Mouse (Mus musculus): ENCODE results near the gene Def8. TPM values are rescaled to one million over a fixed set of nuclear protein-coding genes. Genes with fewer than 3 reads are reported as not detected.
A peak's percentile ranks its signal among the peaks of the same experiment; 100 is the strongest.
"Not testable (repeated sequence)": the region's sequence is repeated elsewhere in the genome, so short reads cannot be mapped to it uniquely, and the experiment has no call there.

Def8 gene
- polyA plus RNA-seq, 1 experiment, result 3.7 TPM

GRCm38 (mm10) chr8:123414255-123414654, 9.1 kb upstream of the Def8 start:
- Histone ChIP-seq H3K27me3 (ENCODE audit: control insufficient read depth, insufficient read depth, low read length) (no peaks in the 10 kb centered on the region), H3K4me1 (ENCODE audit: control insufficient read depth, insufficient read depth, low read length) (peaks cover 14% of the 10 kb centered on the region), H3K27ac (ENCODE audit: control insufficient read depth, insufficient read depth, low read depth, low read length) (no peak overlapping the region), H3K4me3 (ENCODE audit: control insufficient read depth, low read depth, low read length) (no peak overlapping the region), H3K36me3 (ENCODE audit: control insufficient read depth, insufficient read depth, low read length) (no peaks in the 10 kb centered on the region)
- no peak for TF ChIP-seq CTCF (IDR thresholded peaks at IDR 0.05; ENCODE audit: control insufficient read depth, insufficient read depth, insufficient replicate concordance, low read depth, low read length)
- TF ChIP-seq POLR2A (IDR thresholded peaks at IDR 0.05; ENCODE audit: control insufficient read depth, low read depth, low read length), result no peak

- H3K4me1 ChIP-seq (ENCODE audit: control insufficient read depth, insufficient read depth, low read length), result peaks cover 14% of the 10 kb centered on the region
- H3K27ac ChIP-seq (ENCODE audit: control insufficient read depth, insufficient read depth, low read depth, low read length); H3K36me3 ChIP-seq (ENCODE audit: control insufficient read depth, insufficient read depth, low read length); H3K27me3 ChIP-seq (ENCODE audit: control insufficient read depth, insufficient read depth, low read length); H3K4me3 ChIP-seq (ENCODE audit: control insufficient read depth, low read depth, low read length): not testable (repeated sequence)
These were observed 8.2 kb upstream of the Def8 start for GRCm38 (mm10) chr8:123414997-123415696.

GRCm38 (mm10) chr8:123415967-123416943, 7.1 kb upstream of the Def8 start:
- Histone ChIP-seq H3K27ac (ENCODE audit: control insufficient read depth, insufficient read depth, low read depth, low read length) (peak overlapping the region; percentile 76), H3K27me3 (ENCODE audit: control insufficient read depth, insufficient read depth, low read length) (no peaks in the 10 kb centered on the region), H3K4me3 (ENCODE audit: control insufficient read depth, low read depth, low read length) (no peak overlapping the region), H3K36me3 (ENCODE audit: control insufficient read depth, insufficient read depth, low read length) (no peaks in the 10 kb centered on the region), H3K4me1 (ENCODE audit: control insufficient read depth, insufficient read depth, low read length) (peaks cover 14% of the 10 kb centered on the region)
- TF ChIP-seq CTCF (IDR thresholded peaks at IDR 0.05; ENCODE audit: control insufficient read depth, insufficient read depth, insufficient replicate concordance, low read depth, low read length), result no peak
- no peak for TF ChIP-seq POLR2A (IDR thresholded peaks at IDR 0.05; ENCODE audit: control insufficient read depth, low read depth, low read length)

GRCm38 (mm10) chr8:123416944-123417555, 6.3 kb upstream of the Def8 start:
- Histone ChIP-seq H3K4me1 (ENCODE audit: control insufficient read depth, insufficient read depth, low read length) (peaks cover 6% of the 10 kb centered on the region), H3K4me3 (ENCODE audit: control insufficient read depth, low read depth, low read length) (no peak overlapping the region)

GRCm38 (mm10) chr8:123419711-123420110, 3.6 kb upstream of the Def8 start:
- TF ChIP-seq CTCF (IDR thresholded peaks at IDR 0.05; ENCODE audit: control insufficient read depth, insufficient read depth, insufficient replicate concordance, low read depth, low read length), result no peak
- Histone ChIP-seq H3K4me3 (ENCODE audit: control insufficient read depth, low read depth, low read length) (no peak overlapping the region), H3K27ac (ENCODE audit: control insufficient read depth, insufficient read depth, low read depth, low read length) (no peak overlapping the region), H3K27me3 (ENCODE audit: control insufficient read depth, insufficient read depth, low read length) (no peaks in the 10 kb centered on the region), H3K4me1 (ENCODE audit: control insufficient read depth, insufficient read depth, low read length) (no peaks in the 10 kb centered on the region), H3K36me3 (ENCODE audit: control insufficient read depth, insufficient read depth, low read length) (no peaks in the 10 kb centered on the region)

More at GRCm38 (mm10) chr8:123416944-123417555, 6.3 kb upstream of the Def8 start:
- no peak for TF ChIP-seq POLR2A (IDR thresholded peaks at IDR 0.05; ENCODE audit: control insufficient read depth, low read depth, low read length)
- TF ChIP-seq CTCF (IDR thresholded peaks at IDR 0.05; ENCODE audit: control insufficient read depth, insufficient read depth, insufficient replicate concordance, low read depth, low read length), result no peak
- no peaks in the 10 kb centered on the region for H3K27me3 ChIP-seq (ENCODE audit: control insufficient read depth, insufficient read depth, low read length)
- no peaks in the 10 kb centered on the region for H3K36me3 ChIP-seq (ENCODE audit: control insufficient read depth, insufficient read depth, low read length)
- peak overlapping the region; percentile 76 for H3K27ac ChIP-seq (ENCODE audit: control insufficient read depth, insufficient read depth, low read depth, low read length)

- Histone ChIP-seq H3K36me3 (ENCODE audit: control insufficient read depth, insufficient read depth, low read length) (no peaks in the 10 kb centered on the region), H3K27me3 (ENCODE audit: control insufficient read depth, insufficient read depth, low read length) (no peaks in the 10 kb centered on the region), H3K4me1 (ENCODE audit: control insufficient read depth, insufficient read depth, low read length) (no peaks in the 10 kb centered on the region), H3K27ac (ENCODE audit: control insufficient read depth, insufficient read depth, low read depth, low read length) (no peak overlapping the region), H3K4me3 (ENCODE audit: control insufficient read depth, low read depth, low read length) (no peak overlapping the region)
- no peak for TF ChIP-seq POLR2A (IDR thresholded peaks at IDR 0.05; ENCODE audit: control insufficient read depth, low read depth, low read length)
- no peak for TF ChIP-seq CTCF (IDR thresholded peaks at IDR 0.05; ENCODE audit: control insufficient read depth, insufficient read depth, insufficient replicate concordance, low read depth, low read length)
These were observed 2.6 kb upstream of the Def8 start for GRCm38 (mm10) chr8:123420525-123421281.
